ENCODE assay signal across 9 mouse cellular contexts in genomic region chr3:151836871-151837680, GRCm38 (mm10). TPM values are rescaled to one million over a fixed set of nuclear protein-coding genes. Genes with fewer than 3 reads are reported as not detected.
A peak's percentile ranks its signal among the peaks of the same experiment; 100 is the strongest.
DNase-seq lines count a peak whose midpoint lies in the region; ATAC-seq and TF ChIP-seq lines count a peak whose summit lies in the region.
"Had no signal": no experiment of that assay in that cellular context is flagged by ENCODE, and none has a peak within 500 bp of the region (broad histone marks: within the 10 kb centered on the region; RNA-seq: fewer than 3 reads in every experiment).

TSS of gene Ptgfr (minus strand) at chr3:151837630.

- WGBS in heart, embryonic 12.5 days = 1% methylated on average over 30 of the region's 30 CpGs
- WGBS in kidney, embryonic 15.5 days = under 1% methylated on average over 30 of the region's 30 CpGs
- under 1% methylated on average over 30 of the region's 30 CpGs for WGBS in lung, embryonic 14.5 days

- H3K4me1 ChIP-seq in embryonic fibroblast, embryonic 13.5 days (ENCODE audit: control insufficient read depth, insufficient read depth, low read length) = peaks cover 7% of the 10 kb centered on the region; the same call in 1 of the 2 replicates
- H3K4me1 ChIP-seq in heart, embryonic 12.5 days (replicated peaks) = 0 out of 2 replicates have a peak, but pooled peaks cover 4% of the 10 kb centered on the region
- peaks cover 27% of the 10 kb centered on the region for H3K4me1 ChIP-seq in kidney, embryonic 15.5 days
- H3K4me1 ChIP-seq in lung, embryonic 14.5 days (ENCODE audit: insufficient read depth) = no peaks in the 10 kb centered on the region

- peak within 1 kb of the TSS; percentile 94 for H3K4me2 ChIP-seq in heart, embryonic 12.5 days
- H3K4me2 ChIP-seq in kidney, embryonic 15.5 days = peak within 1 kb of the TSS; percentile 97
- peak within 1 kb of the TSS; percentile 92 for H3K4me2 ChIP-seq in lung, embryonic 14.5 days

- peaks cover 9% of the 10 kb centered on the region; the same call in 1 of the 2 replicates for H3K27me3 ChIP-seq in heart, embryonic 12.5 days (replicated peaks)
- H3K27me3 ChIP-seq in kidney, embryonic 15.5 days = no peaks in the 10 kb centered on the region
- peaks cover 14% of the 10 kb centered on the region; the same call in 1 of the 2 replicates for H3K27me3 ChIP-seq in lung, embryonic 14.5 days (ENCODE audit: insufficient read depth, low read length)

- H3K9me3 ChIP-seq in heart, embryonic 12.5 days (replicated peaks) = no peaks in the 10 kb centered on the region
- no peaks in the 10 kb centered on the region for H3K9me3 ChIP-seq in kidney, embryonic 15.5 days (replicated peaks)
- no peaks in the 10 kb centered on the region for H3K9me3 ChIP-seq in lung, embryonic 14.5 days (ENCODE audit: low read depth, low read length)

- H3K36me3 ChIP-seq in heart, embryonic 12.5 days = no peaks in the 10 kb centered on the region
- H3K36me3 ChIP-seq in kidney, embryonic 15.5 days = no peaks in the 10 kb centered on the region
- H3K36me3 ChIP-seq in lung, embryonic 14.5 days (ENCODE audit: insufficient read depth) = no peaks in the 10 kb centered on the region

- TF ChIP-seq POLR2A in embryonic fibroblast, embryonic 13.5 days (IDR thresholded peaks at IDR 0.05; ENCODE audit: low read depth, low read length) = no peak

- DNase-seq in layer of hippocampus, adult 2 months (ENCODE audit: low spot score in 2 of 2) = peak in 1 of 2 experiments; percentile 43
- DNase-seq in layer of hippocampus, adult 9-10 months (ENCODE audit: low spot score) = no peak
- peak; percentile 87 for DNase-seq in lung, embryonic 14.5 days
- DNase-seq in ovary, adult 18-20 months (ENCODE audit: low spot score) = peak; percentile 36

- TF ChIP-seq CTCF in layer of hippocampus, adult 2 months (conservative IDR thresholded peaks at IDR 0.05) = peak; percentile 77
- TF ChIP-seq CTCF in embryonic fibroblast, embryonic 13.5 days (IDR thresholded peaks at IDR 0.05; ENCODE audit: borderline replicate concordance, insufficient read depth, low read length) = 0 out of 2 replicates have a peak, but pooled peaks have one; percentile 36
- peak; percentile 76 for TF ChIP-seq CTCF in lung, embryonic 14.5 days (IDR thresholded peaks at IDR 0.05; ENCODE audit: low read depth)

- H3K27ac ChIP-seq in layer of hippocampus, adult 2 months = no peak within 1 kb of the TSS
- H3K27ac ChIP-seq in embryonic fibroblast, embryonic 13.5 days (ENCODE audit: insufficient read depth, low read length) = no peak within 1 kb of the TSS
- no peak within 1 kb of the TSS for H3K27ac ChIP-seq in heart, embryonic 12.5 days (ENCODE audit: poor library complexity, severe bottlenecking)
- H3K27ac ChIP-seq in kidney, embryonic 15.5 days = peak within 1 kb of the TSS; percentile 43; the same call in 1 of the 2 replicates
- H3K27ac ChIP-seq in lung, embryonic 14.5 days (ENCODE audit: low read depth) = no peak within 1 kb of the TSS

- ATAC-seq in heart, embryonic 12.5 days (ENCODE audit: insufficient number of reproducible peaks, low FRiP score) = peak; percentile 83
- ATAC-seq in kidney, embryonic 15.5 days (replicated peaks; ENCODE audit: low FRiP score) = peak; percentile 94
- peak; percentile 93 for ATAC-seq in lung, embryonic 14.5 days (ENCODE audit: insufficient read depth)
- ATAC-seq in erythroid progenitor cell, adult 5-6 weeks (replicated peaks; ENCODE audit: low FRiP score, poor library complexity, severe bottlenecking) = no peak

- H3K9ac ChIP-seq in heart, embryonic 12.5 days = peak within 1 kb of the TSS; percentile 71
- peak within 1 kb of the TSS; percentile 47 for H3K9ac ChIP-seq in kidney, embryonic 15.5 days
- peak within 1 kb of the TSS; percentile 50 for H3K9ac ChIP-seq in lung, embryonic 14.5 days

- peak within 1 kb of the TSS; percentile 53 for H3K4me3 ChIP-seq in layer of hippocampus, adult 2 months
- H3K4me3 ChIP-seq in embryonic fibroblast, embryonic 13.5 days (ENCODE audit: insufficient read depth, low read length) = peak within 1 kb of the TSS; percentile 48
- peak within 1 kb of the TSS; percentile 57 for H3K4me3 ChIP-seq in heart, embryonic 12.5 days
- H3K4me3 ChIP-seq in kidney, embryonic 15.5 days (replicated peaks) = peak within 1 kb of the TSS; percentile 59
- H3K4me3 ChIP-seq in lung, embryonic 14.5 days (ENCODE audit: low read depth, low read length) = peak within 1 kb of the TSS; percentile 46

RNA-seq across cellular contexts. Expression of gene Ptgfr, which starts in this region (rescaled TPM):
- total RNA-seq in layer of hippocampus, adult 2 months (2021) = under 1 TPM; 0.29 to 0.72 TPM
- 3.8 and 10.6 TPM in 2 replicates for polyA plus RNA-seq in embryonic fibroblast, embryonic 13.5 days (2011; ENCODE audit: insufficient read length, low read depth, missing spikeins)
- 1.2 TPM in 2 replicates for polyA plus RNA-seq in heart, embryonic 12.5 days (2016; fragmentation: Nextera tagmentation; extraction: Ambion mirVana)
- polyA plus RNA-seq in kidney, embryonic 15.5 days (2015; fragmentation: Nextera tagmentation; extraction: Ambion mirVana) = 4.1 and 4.3 TPM in 2 replicates
- polyA plus RNA-seq in lung, embryonic 14.5 days (2014; fragmentation: Nextera tagmentation; extraction: Ambion mirVana) = 0.28 and 0.65 TPM in 2 replicates
- total RNA-seq in erythroid progenitor cell, adult 5-6 weeks (2015; ENCODE audit: low replicate concordance) = not detected in 2 replicates
- 0.26 and 0.76 TPM in 2 replicates for total RNA-seq in erythroid progenitor cell, adult 5-6 weeks (2017; ENCODE audit: low replicate concordance)
- total RNA-seq: hematopoietic stem cell, adult 5-6 weeks had no signal

Comparison
In these comparisons a context has a peak if more than half of its experiments do, and no peak if none do; other contexts are left out.
1. Peak in DNase-seq, ATAC-seq, H3K4me3 ChIP-seq, H3K9ac ChIP-seq and H3K4me2 ChIP-seq in lung, embryonic 14.5 days; RNA of the gene not detected or under 1 TPM.